Mouse (Mus musculus) liver, embryonic 15.5 days (tissue): ENCODE results near the gene Msln. TPM values are rescaled to one million over a fixed set of nuclear protein-coding genes. Genes with fewer than 3 reads are reported as not detected.

ENCODE experiments used
- ATAC-seq: fragments of 200-750 bp; cut with Nextera tagmentation; 2 replicates; pipeline ENCODE4 v1.8.0; 2017; ENCODE audit warnings: moderate number of reproducible peaks, mild to moderate bottlenecking, moderate library complexity; ENCODE audit not compliant: insufficient read depth
- H3K27ac ChIP-seq: fragments of 300-500 bp; sonication (generic); replicated peaks from 2 replicates; pipeline ENCODE4 v1.5.1; 2015; ENCODE audit warnings: mild to moderate bottlenecking, inconsistent platforms
- H3K27me3 ChIP-seq: fragments of 300-500 bp; sonication (generic); 2 replicates; pipeline ENCODE4 v1.6.1; 2015; ENCODE audit warnings: mild to moderate bottlenecking, inconsistent platforms
- H3K36me3 ChIP-seq: fragments of 300-500 bp; sonication (generic); replicated peaks from 2 replicates; pipeline ENCODE4 v1.6.1; 2015; ENCODE audit warnings: moderate library complexity, mild to moderate bottlenecking, inconsistent platforms
- H3K4me1 ChIP-seq: fragments of 300-500 bp; sonication (generic); replicated peaks from 2 replicates; pipeline ENCODE4 v1.6.1; 2015; ENCODE audit warnings: inconsistent platforms
- H3K4me2 ChIP-seq: fragments of 300-500 bp; sonication (generic); 2 replicates; pipeline ENCODE4 v1.6.1; 2015; ENCODE audit warnings: moderate library complexity, mild to moderate bottlenecking, inconsistent platforms
- H3K4me3 ChIP-seq: fragments of 300-500 bp; sonication (generic); replicated peaks from 2 replicates; pipeline ENCODE4 v1.5.1; 2015; ENCODE audit warnings: mild to moderate bottlenecking, inconsistent platforms
- H3K9ac ChIP-seq: fragments of 300-500 bp; sonication (generic); 2 replicates; pipeline ENCODE4 v1.6.1; 2015; ENCODE audit warnings: moderate library complexity, mild to moderate bottlenecking, inconsistent platforms
- H3K9me3 ChIP-seq: fragments of 300-500 bp; sonication (generic); replicated peaks from 2 replicates; pipeline ENCODE4 v1.6.1; 2016; ENCODE audit warnings: inconsistent platforms
- WGBS: fragments of 180-500 bp; shearing (Covaris S2); methylation state at CpG from one replicate; pipeline ENCODE4 v1.1.7; 2015; ENCODE audit warnings: mixed read lengths; ENCODE audit not compliant: insufficient replicate concordance; 5-methylcytosine and 5-hydroxymethylcytosine counted together
- polyA plus RNA-seq: library from polyadenylated mRNA; unstranded; fragments of >200 nt; fragmentation: Nextera tagmentation; extraction: Ambion mirVana; gene quantifications from 2 replicates; pipeline ENCODE4 v1.2.1, GENCODE M21; 2015

Gene Msln
- polyA plus RNA-seq, 1 experiment from 2014 or later: 2.5 TPM

DNA sequence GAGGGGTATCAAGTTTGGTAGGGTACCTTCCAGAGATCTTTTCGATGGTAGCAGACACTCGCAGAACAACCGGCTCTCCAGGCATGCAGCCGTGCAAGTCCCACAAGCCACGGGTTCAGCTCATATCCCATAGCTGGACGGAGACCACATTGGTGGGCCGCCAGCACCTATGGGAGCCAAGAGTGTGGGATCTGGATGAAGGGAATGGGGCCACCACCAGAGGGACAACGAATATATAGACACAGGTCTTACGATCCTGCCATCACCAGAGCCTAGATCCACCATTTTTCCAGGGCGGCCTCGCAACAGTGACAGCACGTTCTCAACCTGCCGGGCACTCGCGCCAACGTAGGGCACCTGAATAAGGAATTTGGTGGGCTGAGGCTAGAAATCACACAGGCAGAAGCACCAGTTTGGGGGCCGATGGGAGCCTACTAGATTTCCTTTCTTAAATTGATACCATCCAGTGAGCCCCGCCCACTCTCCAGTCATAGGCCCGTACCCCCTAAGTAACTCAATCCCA lies 37.2 kb upstream of the Msln start:
- WGBS: 33% methylated on average over 19 of the region's 19 CpGs
- H3K9ac ChIP-seq: peak overlapping the region; percentile 68
- no peaks in the 10 kb centered on the region for H3K27me3 ChIP-seq
- H3K9me3 ChIP-seq: no peaks in the 10 kb centered on the region
- H3K27ac ChIP-seq: peak overlapping the region; percentile 89
- H3K4me3 ChIP-seq: peak overlapping the region; percentile 84
- no peak for ATAC-seq
- peak overlapping the region; percentile 95 for H3K4me2 ChIP-seq
- H3K36me3 ChIP-seq: peaks cover 13% of the 10 kb centered on the region
- peaks cover 49% of the 10 kb centered on the region for H3K4me1 ChIP-seq

DNA sequence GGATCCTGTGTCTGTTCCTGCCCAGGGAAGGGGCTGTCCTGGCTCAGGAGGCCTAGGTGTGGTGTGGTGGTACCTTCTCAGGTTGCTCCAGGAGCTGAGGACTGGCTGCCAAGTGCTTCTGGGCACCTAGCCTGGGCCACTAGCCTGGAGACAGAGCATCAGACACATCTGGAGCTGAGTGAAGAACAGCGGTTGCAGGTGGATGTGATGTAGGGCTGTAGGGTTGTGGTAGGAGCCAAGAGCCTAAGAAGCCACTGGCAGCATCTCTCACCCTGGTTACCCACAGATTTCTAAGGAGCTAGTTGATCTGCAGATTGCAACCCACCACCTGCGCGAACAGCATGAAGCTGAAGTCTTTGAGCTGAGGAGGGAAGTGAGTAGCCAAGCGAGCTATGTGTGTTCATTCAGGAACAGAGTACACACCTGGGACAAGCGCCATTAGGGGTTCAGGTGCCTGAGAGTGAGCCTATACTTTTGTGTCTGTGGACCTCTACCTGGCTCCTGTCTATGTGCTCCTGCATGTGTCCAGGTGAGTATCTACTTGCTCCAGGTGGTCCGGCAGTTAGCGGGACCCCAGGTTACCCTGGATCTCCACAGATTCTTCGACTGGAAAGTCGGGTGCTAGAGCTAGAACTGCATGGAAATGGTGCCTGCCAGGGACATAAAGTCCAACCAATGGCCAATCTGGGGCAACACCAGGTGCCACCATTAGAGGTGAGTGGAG lies 32.8 kb upstream of the Msln start:
- no peaks in the 10 kb centered on the region for H3K27me3 ChIP-seq
- peaks cover 35% of the 10 kb centered on the region for H3K4me1 ChIP-seq
- no peak overlapping the region for H3K4me3 ChIP-seq
- no peak overlapping the region for H3K9ac ChIP-seq
- H3K4me2 ChIP-seq: no peak overlapping the region
- 73% methylated on average over 9 of the region's 9 CpGs for WGBS
- H3K9me3 ChIP-seq: no peaks in the 10 kb centered on the region
- H3K36me3 ChIP-seq: peaks cover 24% of the 10 kb centered on the region
- no peak for ATAC-seq
- no peak overlapping the region for H3K27ac ChIP-seq

DNA sequence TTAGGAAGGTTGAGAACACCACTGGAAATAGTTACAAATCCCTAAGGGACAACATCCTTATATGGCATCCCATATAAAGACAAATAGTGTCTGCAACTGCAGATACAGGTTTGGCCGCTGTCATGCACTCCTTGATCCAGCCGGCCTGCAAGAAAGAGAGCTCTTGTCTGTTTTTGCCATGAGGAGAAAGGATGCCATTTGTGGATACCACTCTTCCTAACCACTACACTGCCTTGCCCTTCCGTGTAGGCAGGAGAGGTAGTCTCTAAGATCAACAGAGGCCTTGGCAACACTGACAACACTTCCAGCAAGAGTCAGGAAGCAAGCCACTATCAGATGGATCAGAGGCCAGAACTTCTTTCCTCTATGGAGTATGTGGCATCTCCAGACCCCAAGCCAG lies 32.1 kb upstream of the Msln start, which contains the start of gene Ccdc78:
TSS of gene Ccdc78 (plus strand) at position 301 of the 400 bp plus-strand sequence.
- peak within 1 kb of the TSS; percentile 68 for H3K9ac ChIP-seq
- peaks cover 28% of the 10 kb centered on the region for H3K4me1 ChIP-seq
- peak within 1 kb of the TSS; percentile 80 for H3K4me3 ChIP-seq
- 71% methylated on average over 3 of the region's 3 CpGs for WGBS
- ATAC-seq: no peak
- H3K9me3 ChIP-seq: no peaks in the 10 kb centered on the region
- peak within 1 kb of the TSS; percentile 74 for H3K27ac ChIP-seq
- no peaks in the 10 kb centered on the region for H3K27me3 ChIP-seq
- H3K36me3 ChIP-seq: peaks cover 30% of the 10 kb centered on the region
- H3K4me2 ChIP-seq: peak within 1 kb of the TSS; percentile 87

DNA sequence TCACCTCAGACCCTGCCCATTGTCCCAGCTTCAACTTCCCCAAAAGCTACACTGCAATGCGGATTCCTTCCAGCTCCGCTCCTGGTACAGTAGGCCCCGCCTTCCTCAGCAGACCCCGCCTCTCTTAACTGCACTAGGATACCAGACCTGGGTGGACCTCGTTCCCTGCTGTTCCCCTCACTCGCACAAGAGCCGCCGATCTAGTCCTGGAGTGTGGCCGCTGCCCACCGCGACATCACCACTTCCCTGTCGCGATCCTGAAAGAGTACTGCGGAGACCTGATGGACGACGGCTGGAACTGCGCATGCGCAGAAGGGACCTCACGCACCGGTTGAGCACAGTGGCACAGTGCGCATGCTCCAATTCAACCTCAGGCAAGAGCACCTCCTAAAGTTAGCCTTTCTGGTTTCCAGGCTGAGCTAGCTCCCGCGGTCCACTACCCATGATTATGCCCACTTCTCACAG lies 31.1 kb upstream of the Msln start, which contains the start of gene Haghl:
TSS of gene Haghl (minus strand) at position 393 of the 465 bp plus-strand sequence.
- Histone ChIP-seq H3K9me3 (no peaks in the 10 kb centered on the region), H3K4me2 (peak within 1 kb of the TSS; percentile 87), H3K36me3 (peaks cover 40% of the 10 kb centered on the region), H3K4me3 (peak within 1 kb of the TSS; percentile 80), H3K27ac (peak within 1 kb of the TSS; percentile 74), H3K4me1 (peaks cover 19% of the 10 kb centered on the region), H3K9ac (peak within 1 kb of the TSS; percentile 68), H3K27me3 (no peaks in the 10 kb centered on the region)
- WGBS: under 1% methylated on average over 23 of the region's 23 CpGs
- peak; percentile 86 for ATAC-seq

DNA sequence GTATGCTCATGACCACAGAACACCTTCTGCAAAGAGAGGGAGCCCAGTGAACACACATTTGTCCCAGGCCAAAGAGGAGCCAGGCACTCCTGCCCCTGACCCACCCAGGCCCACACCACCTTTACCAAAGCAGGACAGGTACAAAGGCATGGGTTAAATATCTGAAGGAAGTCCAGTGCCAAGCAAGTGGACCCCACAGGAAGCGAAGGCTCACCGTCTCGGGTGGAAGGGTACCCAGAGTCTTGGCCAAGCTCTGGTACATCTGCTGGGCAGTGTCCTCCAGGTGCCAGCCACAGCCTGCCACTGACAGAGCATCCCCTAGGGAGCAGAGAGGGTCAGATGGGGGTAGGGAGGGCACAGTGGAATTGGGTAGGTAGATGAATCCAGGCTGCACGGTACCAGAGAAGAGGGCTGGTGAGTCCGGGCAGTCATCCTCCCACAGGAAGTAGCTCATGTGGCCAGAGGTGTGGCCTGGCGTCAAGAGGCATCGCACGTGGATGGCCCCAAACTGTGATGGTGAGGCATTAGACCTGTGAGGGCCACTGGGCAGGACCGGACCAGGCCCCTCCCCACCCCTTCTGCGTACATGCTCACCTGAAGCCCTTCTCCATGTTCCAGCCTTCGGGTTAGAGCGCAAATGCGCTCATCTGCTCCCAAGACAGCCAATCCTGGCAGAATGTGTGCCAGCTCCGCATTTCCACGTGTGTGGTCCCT lies 29.8 kb upstream of the Msln start:
- WGBS: 81% methylated on average over 15 of the region's 15 CpGs
- H3K9ac ChIP-seq: no peak overlapping the region
- no peak for ATAC-seq

DNA sequence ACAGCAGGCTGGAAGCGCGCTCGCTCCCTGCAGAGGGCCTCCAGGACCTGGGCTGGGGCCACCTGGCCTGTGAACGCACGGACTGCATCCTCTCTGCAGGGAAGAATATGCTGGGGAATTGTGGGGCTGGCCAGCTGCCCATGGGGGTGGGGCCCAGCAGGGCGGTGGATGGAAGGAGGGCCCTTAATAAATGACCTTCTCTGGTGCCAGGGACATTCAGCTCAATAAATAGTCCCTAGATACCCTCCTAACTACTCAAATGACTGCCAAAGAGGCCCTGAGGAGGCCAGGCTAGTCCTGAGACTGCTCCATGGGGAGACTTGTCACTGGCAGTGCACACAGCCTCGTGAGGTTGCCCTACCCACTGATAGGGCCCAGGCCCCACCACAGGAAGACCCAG lies 28.9 kb upstream of the Msln start:
- ATAC-seq: no peak
- 75% methylated on average over 7 of the region's 7 CpGs for WGBS
- Histone ChIP-seq H3K4me2 (no peak overlapping the region), H3K36me3 (peaks cover 47% of the 10 kb centered on the region), H3K27me3 (no peaks in the 10 kb centered on the region), H3K4me3 (no peak overlapping the region), H3K4me1 (peaks cover 18% of the 10 kb centered on the region), H3K27ac (no peak overlapping the region), H3K9me3 (no peaks in the 10 kb centered on the region), H3K9ac (no peak overlapping the region)

More for the DNA sequence above, 29.8 kb upstream of the Msln start:
- H3K4me1 ChIP-seq: peaks cover 18% of the 10 kb centered on the region
- H3K9me3 ChIP-seq: no peaks in the 10 kb centered on the region
- H3K36me3 ChIP-seq: peaks cover 44% of the 10 kb centered on the region
- H3K4me2 ChIP-seq: peak overlapping the region; percentile 87
- H3K27me3 ChIP-seq: no peaks in the 10 kb centered on the region
- no peak overlapping the region for H3K4me3 ChIP-seq
- H3K27ac ChIP-seq: no peak overlapping the region

DNA sequence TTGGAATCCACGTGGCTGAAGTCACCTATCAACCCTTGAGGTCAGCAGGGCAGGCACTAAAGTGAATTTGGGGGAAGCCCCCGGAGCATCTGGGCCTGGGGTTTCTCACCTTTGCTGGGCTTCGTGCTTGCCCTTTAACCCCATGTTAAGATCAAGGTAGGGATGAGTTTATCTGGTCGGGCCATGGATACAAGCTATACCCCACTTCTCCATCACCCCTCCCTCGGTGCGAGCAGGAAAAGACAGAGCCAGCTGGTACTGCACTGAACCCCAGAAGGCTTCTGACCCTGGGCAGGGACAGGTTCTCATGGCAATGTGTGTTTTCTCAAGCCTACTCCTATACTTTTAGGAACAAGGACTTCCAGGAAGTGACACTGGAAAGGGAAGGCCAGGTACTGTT lies 27.2 kb upstream of the Msln start:
- Histone ChIP-seq H3K27me3 (no peaks in the 10 kb centered on the region), H3K9me3 (no peaks in the 10 kb centered on the region), H3K27ac (no peak overlapping the region), H3K9ac (no peak overlapping the region), H3K4me1 (peaks cover 18% of the 10 kb centered on the region), H3K4me3 (no peak overlapping the region), H3K4me2 (no peak overlapping the region), H3K36me3 (peaks cover 55% of the 10 kb centered on the region)
- WGBS: 73% methylated on average over 6 of the region's 6 CpGs
- ATAC-seq: no peak

DNA sequence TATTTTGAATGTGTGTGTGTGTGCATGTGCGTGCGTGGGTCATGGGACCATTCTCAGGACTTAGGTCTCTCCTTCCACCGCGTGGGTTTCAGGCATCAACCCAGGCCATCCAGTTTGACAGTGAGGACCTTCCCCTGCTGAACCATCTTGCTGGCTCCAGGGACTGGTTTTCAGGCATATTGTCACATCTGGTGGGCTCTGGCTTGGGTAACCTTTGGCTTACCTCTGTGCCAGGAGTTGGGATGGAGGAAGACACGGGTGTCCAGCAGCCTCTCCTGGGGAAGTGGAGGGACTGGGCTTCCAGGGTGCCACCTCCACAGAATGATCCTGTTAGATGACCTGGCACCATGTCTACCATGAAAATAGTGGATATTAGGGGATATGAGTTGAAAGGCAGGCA lies 23.8 kb upstream of the Msln start:
- Histone ChIP-seq H3K4me1 (peaks cover 19% of the 10 kb centered on the region), H3K9ac (no peak overlapping the region), H3K9me3 (no peaks in the 10 kb centered on the region), H3K36me3 (peaks cover 60% of the 10 kb centered on the region), H3K4me3 (no peak overlapping the region), H3K27me3 (no peaks in the 10 kb centered on the region), H3K4me2 (no peak overlapping the region), H3K27ac (no peak overlapping the region)
- no peak for ATAC-seq
- WGBS: 84% methylated on average over 5 of the region's 5 CpGs

DNA sequence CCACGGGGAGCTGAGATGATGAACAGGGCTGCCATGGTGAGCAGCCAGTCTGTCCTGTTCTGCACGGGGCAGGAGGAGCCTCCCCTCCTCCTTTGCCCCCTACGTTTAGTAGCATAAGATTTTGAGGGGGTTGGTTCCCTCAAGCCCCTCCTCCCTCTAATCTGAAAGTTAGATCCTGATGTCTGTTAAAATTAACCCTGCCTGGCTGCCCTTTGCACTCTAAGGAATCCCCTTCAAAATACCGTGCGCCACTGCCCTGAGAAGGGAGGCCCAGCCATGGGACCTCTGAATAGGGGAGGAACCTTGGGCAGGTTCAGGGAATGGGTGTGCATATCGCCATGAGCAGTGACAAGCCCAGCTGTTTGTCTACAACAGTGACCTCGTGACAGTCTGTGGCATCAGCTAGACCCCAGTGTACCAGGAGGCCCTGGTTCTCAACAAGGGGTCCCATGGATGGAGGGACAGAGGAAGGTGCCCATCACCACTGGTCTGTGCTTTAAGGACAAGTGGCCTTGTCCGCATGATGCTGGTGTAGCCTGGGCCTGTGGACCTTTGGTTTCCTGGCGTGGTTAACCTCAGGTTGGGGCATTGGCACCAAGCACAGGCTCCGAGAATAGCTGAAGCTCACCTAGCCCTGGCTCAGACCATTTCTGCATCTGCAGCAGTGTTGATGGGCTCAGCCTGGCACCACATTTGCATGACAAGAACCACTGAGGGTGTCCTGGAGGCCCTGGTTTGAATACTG lies 21.3 kb upstream of the Msln start:
- Histone ChIP-seq H3K4me2 (no peak overlapping the region; the same call in 1 of the 2 replicates), H3K9ac (no peak overlapping the region), H3K27ac (no peak overlapping the region), H3K4me3 (no peak overlapping the region), H3K27me3 (no peaks in the 10 kb centered on the region; the same call in none of the 2 replicates), H3K4me1 (peaks cover 19% of the 10 kb centered on the region), H3K9me3 (no peaks in the 10 kb centered on the region), H3K36me3 (peaks cover 36% of the 10 kb centered on the region)
- WGBS: 64% methylated on average over 10 of the region's 10 CpGs
- no peak for ATAC-seq

DNA sequence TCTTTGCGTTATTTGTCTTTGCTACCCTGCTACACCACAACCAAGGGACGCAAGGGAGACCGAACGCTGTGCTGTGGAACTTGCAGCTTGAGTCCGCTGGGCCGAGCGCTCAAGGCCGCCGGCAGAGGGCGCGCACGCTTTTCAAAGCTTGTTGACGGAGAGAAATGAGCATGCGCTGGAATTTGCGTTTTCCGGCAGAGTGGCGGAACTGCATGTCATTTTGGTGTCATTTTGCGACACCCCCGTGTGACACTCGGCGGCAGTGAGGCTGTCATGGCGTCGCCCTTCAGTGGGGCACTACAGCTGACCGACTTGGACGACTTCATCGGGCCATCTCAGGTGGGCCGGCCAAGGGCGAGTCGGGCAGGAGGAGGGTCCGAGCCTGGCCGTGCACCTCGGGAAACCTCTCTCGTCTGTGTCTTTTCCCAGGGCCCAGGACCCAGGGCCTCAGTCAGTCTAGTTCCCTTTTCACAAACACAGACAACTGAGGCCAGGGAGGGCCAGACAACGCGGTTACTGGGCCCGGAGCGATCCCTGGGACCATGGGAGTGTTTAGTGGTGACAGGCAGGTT lies 19.5 kb upstream of the Msln start, which contains the start of gene Narfl:
TSS of gene Narfl (plus strand) at position 228 of the 572 bp plus-strand sequence.
- H3K27ac ChIP-seq: peak within 1 kb of the TSS; percentile 48
- H3K4me1 ChIP-seq: peaks cover 19% of the 10 kb centered on the region
- peak within 1 kb of the TSS; percentile 79 for H3K9ac ChIP-seq
- WGBS: under 1% methylated on average over 37 of the region's 37 CpGs
- peaks cover 8% of the 10 kb centered on the region for H3K27me3 ChIP-seq
- ATAC-seq: peak; percentile 79
- peak within 1 kb of the TSS; percentile 84 for H3K4me2 ChIP-seq
- peak within 1 kb of the TSS; percentile 74 for H3K4me3 ChIP-seq
- H3K36me3 ChIP-seq: peaks cover 18% of the 10 kb centered on the region; the same call in 1 of the 2 replicates
- no peaks in the 10 kb centered on the region for H3K9me3 ChIP-seq
